Mouse (Mus musculus): ENCODE data around the gene Rpl32. TPM values are rescaled to one million over a fixed set of nuclear protein-coding genes. Genes with fewer than 3 reads are reported as not detected.
A peak's percentile ranks its signal among the peaks of the same experiment; 100 is the strongest.

Rpl32 gene
- polyA plus RNA-seq, 1 experiment from 2014 or later: 1,370 TPM

GRCm38 (mm10) chr6:115770852-115771251 is 37.7 kb downstream of the Rpl32 start:
- ATAC-seq: peak; percentile 18; the same call in 1 of the 2 replicates
- Histone ChIP-seq H3K9me3 (ENCODE audit: control insufficient read depth) (no peaks in the 10 kb centered on the region), H3K4me2 (replicated peaks; ENCODE audit: low read depth) (no peak overlapping the region), H3K27ac (ENCODE audit: low read depth, low read length) (no peak overlapping the region), H3K36me3 (ENCODE audit: control insufficient read depth, insufficient read depth) (no peaks in the 10 kb centered on the region), H3K4me3 (ENCODE audit: low read depth, low read length) (no peak overlapping the region), H3K27me3 (replicated peaks; ENCODE audit: control insufficient read depth, insufficient read depth, low read length) (no peaks in the 10 kb centered on the region), H3K4me1 (replicated peaks; ENCODE audit: control insufficient read depth, insufficient read depth, low read length) (no peaks in the 10 kb centered on the region), H3K9ac (ENCODE audit: low read depth, low read length) (no peak overlapping the region)
- 44% methylated on average over 4 of the region's 4 CpGs for WGBS
- no peak for TF ChIP-seq CTCF (IDR thresholded peaks at IDR 0.05; ENCODE audit: low read depth)

- Histone ChIP-seq H3K27me3 (replicated peaks; ENCODE audit: control insufficient read depth, insufficient read depth, low read length) (no peaks in the 10 kb centered on the region), H3K27ac (ENCODE audit: low read depth, low read length) (no peak overlapping the region), H3K4me3 (ENCODE audit: low read depth, low read length) (no peak overlapping the region), H3K4me2 (replicated peaks; ENCODE audit: low read depth) (no peak overlapping the region), H3K4me1 (replicated peaks; ENCODE audit: control insufficient read depth, insufficient read depth, low read length) (no peaks in the 10 kb centered on the region), H3K9me3 (ENCODE audit: control insufficient read depth) (no peaks in the 10 kb centered on the region), H3K9ac (ENCODE audit: low read depth, low read length) (no peak overlapping the region), H3K36me3 (ENCODE audit: control insufficient read depth, insufficient read depth) (no peaks in the 10 kb centered on the region)
- no peak for ATAC-seq
- TF ChIP-seq CTCF (IDR thresholded peaks at IDR 0.05; ENCODE audit: low read depth): peak; percentile 42
- WGBS: 83% methylated on average over 20 of the region's 20 CpGs
Measured at GRCm38 (mm10) chr6:115770059-115770670, 38.4 kb downstream of the Rpl32 start.

GRCm38 (mm10) chr6:115768207-115768606 is 40.3 kb downstream of the Rpl32 start:
- ATAC-seq: no peak
- no peak for TF ChIP-seq CTCF (IDR thresholded peaks at IDR 0.05; ENCODE audit: low read depth)
- Histone ChIP-seq H3K9ac (ENCODE audit: low read depth, low read length) (no peak overlapping the region), H3K4me1 (replicated peaks; ENCODE audit: control insufficient read depth, insufficient read depth, low read length) (no peaks in the 10 kb centered on the region), H3K4me2 (replicated peaks; ENCODE audit: low read depth) (no peak overlapping the region), H3K4me3 (ENCODE audit: low read depth, low read length) (no peak overlapping the region), H3K9me3 (ENCODE audit: control insufficient read depth) (no peaks in the 10 kb centered on the region), H3K36me3 (ENCODE audit: control insufficient read depth, insufficient read depth) (no peaks in the 10 kb centered on the region), H3K27ac (ENCODE audit: low read depth, low read length) (no peak overlapping the region), H3K27me3 (replicated peaks; ENCODE audit: control insufficient read depth, insufficient read depth, low read length) (no peaks in the 10 kb centered on the region)
- WGBS: 68% methylated on average over 4 of the region's 4 CpGs

GRCm38 (mm10) chr6:115767357-115767756 is 41.2 kb downstream of the Rpl32 start:
- Histone ChIP-seq H3K4me1 (replicated peaks; ENCODE audit: control insufficient read depth, insufficient read depth, low read length) (no peaks in the 10 kb centered on the region), H3K27ac (ENCODE audit: low read depth, low read length) (no peak overlapping the region), H3K36me3 (ENCODE audit: control insufficient read depth, insufficient read depth) (no peaks in the 10 kb centered on the region), H3K4me2 (replicated peaks; ENCODE audit: low read depth) (no peak overlapping the region), H3K4me3 (ENCODE audit: low read depth, low read length) (no peak overlapping the region), H3K27me3 (replicated peaks; ENCODE audit: control insufficient read depth, insufficient read depth, low read length) (no peaks in the 10 kb centered on the region), H3K9me3 (ENCODE audit: control insufficient read depth) (no peaks in the 10 kb centered on the region), H3K9ac (ENCODE audit: low read depth, low read length) (no peak overlapping the region)
- 54% methylated on average over 9 of the region's 9 CpGs for WGBS
- no peak for TF ChIP-seq CTCF (IDR thresholded peaks at IDR 0.05; ENCODE audit: low read depth)
- ATAC-seq: no peak

GRCm38 (mm10) chr6:115764179-115764578 is 44.4 kb downstream of the Rpl32 start:
- H3K9ac ChIP-seq (ENCODE audit: low read depth, low read length): no peak overlapping the region
- ATAC-seq: peak; percentile 28; the same call in 1 of the 2 replicates
- no peaks in the 10 kb centered on the region for H3K9me3 ChIP-seq (ENCODE audit: control insufficient read depth)
- H3K36me3 ChIP-seq (ENCODE audit: control insufficient read depth, insufficient read depth): no peaks in the 10 kb centered on the region
- H3K27me3 ChIP-seq (replicated peaks; ENCODE audit: control insufficient read depth, insufficient read depth, low read length): no peaks in the 10 kb centered on the region
- WGBS: 22% methylated on average over 7 of the region's 7 CpGs
- peak overlapping the region; percentile 27 for H3K4me2 ChIP-seq (replicated peaks; ENCODE audit: low read depth)
- 0 out of 2 replicates have a peak overlapping the region, but pooled peaks have one; percentile 0 for H3K27ac ChIP-seq (ENCODE audit: low read depth, low read length)
- H3K4me1 ChIP-seq (replicated peaks; ENCODE audit: control insufficient read depth, insufficient read depth, low read length): no peaks in the 10 kb centered on the region
- H3K4me3 ChIP-seq (ENCODE audit: low read depth, low read length): no peak overlapping the region
- 0 out of 2 replicates have a peak, but pooled peaks have one; percentile 28 for TF ChIP-seq CTCF (IDR thresholded peaks at IDR 0.05; ENCODE audit: low read depth)

GRCm38 (mm10) chr6:115761995-115762756 is 46.4 kb downstream of the Rpl32 start, which contains the start of gene Tmem40:
Tmem40 (minus strand) TSS chr6:115762410.
- no peaks in the 10 kb centered on the region for H3K27me3 ChIP-seq (replicated peaks; ENCODE audit: control insufficient read depth, insufficient read depth, low read length)

More at GRCm38 (mm10) chr6:115761995-115762756, 46.4 kb downstream of the Rpl32 start, which contains the start of gene Tmem40:
- no peak within 1 kb of the TSS for H3K27ac ChIP-seq (ENCODE audit: low read depth, low read length)
- TF ChIP-seq CTCF (IDR thresholded peaks at IDR 0.05; ENCODE audit: low read depth): no peak
- 9% methylated on average over 9 of the region's 9 CpGs for WGBS
- H3K4me2 ChIP-seq (replicated peaks; ENCODE audit: low read depth): 0 out of 2 replicates have a peak within 1 kb of the TSS, but pooled peaks have one; percentile 3
- no peaks in the 10 kb centered on the region for H3K9me3 ChIP-seq (ENCODE audit: control insufficient read depth)
- H3K36me3 ChIP-seq (ENCODE audit: control insufficient read depth, insufficient read depth): no peaks in the 10 kb centered on the region
- no peak within 1 kb of the TSS for H3K4me3 ChIP-seq (ENCODE audit: low read depth, low read length)
- no peak within 1 kb of the TSS for H3K9ac ChIP-seq (ENCODE audit: low read depth, low read length)
- no peaks in the 10 kb centered on the region for H3K4me1 ChIP-seq (replicated peaks; ENCODE audit: control insufficient read depth, insufficient read depth, low read length)
- ATAC-seq: no peak
